Mouse (Mus musculus) gastrocnemius, adult 18-20 months (tissue): Measurements from ENCODE around the gene Tnk2. TPM values are rescaled to one million over a fixed set of nuclear protein-coding genes. Genes with fewer than 3 reads are reported as not detected.

ENCODE experiments used
- DNase-seq: peaks from one replicate; pipeline ENCODE4 v3.0.0; 2021; ENCODE audit warnings: low spot score
- total RNA-seq, 2 experiments: library from RNA; stranded (reverse); gene quantifications; 2 replicates each; pipeline ENCODE4 v1.2.3; 2021

The Tnk2 gene
- total RNA-seq, 2 experiments from 2014 or later, result 44.9 to 46.5 TPM

GRCm38 (mm10) chr16:32658743-32659171 lies 15.1 kb downstream of the Tnk2 start:
- DNase-seq, result no peak

GRCm38 (mm10) chr16:32659385-32659784 lies 15.7 kb downstream of the Tnk2 start:
- DNase-seq, result peak; percentile 87

DNA sequence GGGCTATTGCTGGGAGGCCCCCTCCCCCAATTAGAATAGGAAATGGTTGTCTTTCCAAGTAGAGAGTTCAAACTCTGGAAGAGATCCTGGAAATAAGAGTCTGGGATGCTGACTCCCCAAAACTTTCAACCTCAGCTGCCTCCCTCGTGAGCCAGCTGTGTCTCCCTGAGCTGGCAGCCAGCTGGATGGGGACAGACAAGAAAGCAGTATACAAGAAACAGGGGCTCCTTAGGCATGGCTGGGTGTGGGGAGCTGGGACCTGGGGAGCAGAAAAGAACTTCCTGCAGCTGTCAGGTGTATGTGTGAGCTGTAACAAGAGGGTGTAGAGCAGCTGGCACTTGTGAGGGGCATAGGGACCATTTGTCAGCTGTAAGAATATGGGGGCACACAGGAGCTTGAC lies 16.4 kb downstream of the Tnk2 start:
- DNase-seq, result no peak

DNA sequence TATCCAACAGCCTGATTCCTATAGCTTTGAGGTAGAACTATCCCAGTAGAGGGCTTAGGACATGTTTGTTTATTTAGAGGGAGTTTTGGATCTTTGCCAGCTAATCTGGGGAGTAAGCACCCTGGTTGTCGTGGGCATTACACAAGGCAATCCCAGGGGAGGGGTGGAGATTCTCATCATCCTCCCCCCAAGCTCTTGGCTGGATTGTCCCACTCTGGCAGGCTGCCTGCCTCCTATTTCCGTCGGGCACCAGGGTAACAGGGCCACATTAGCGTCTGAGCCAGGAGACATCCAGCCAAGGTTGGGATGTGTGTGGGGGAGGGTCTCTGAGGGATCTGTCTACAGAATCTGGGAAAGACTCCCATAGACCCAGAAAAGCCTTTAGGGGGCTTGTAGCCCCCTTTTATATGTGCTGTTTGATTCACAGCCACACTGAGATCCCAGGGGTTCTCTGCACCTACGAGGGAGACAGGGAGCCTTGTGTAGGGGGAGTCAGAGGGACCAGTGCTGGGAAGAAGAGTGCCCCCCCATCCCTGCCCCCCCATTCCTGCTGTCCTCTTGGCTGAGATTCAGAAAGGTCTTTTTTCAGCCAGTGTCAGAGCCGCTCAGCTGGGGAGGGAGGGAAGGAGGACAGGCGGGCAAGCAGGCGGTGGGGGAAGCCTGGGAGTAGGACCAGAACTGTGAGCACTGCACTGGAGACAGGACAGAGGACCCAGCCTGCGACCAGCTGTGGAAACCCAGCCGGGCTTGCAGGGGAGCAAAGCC lies 17.1 kb downstream of the Tnk2 start:
- DNase-seq, result peak; percentile 85

DNA sequence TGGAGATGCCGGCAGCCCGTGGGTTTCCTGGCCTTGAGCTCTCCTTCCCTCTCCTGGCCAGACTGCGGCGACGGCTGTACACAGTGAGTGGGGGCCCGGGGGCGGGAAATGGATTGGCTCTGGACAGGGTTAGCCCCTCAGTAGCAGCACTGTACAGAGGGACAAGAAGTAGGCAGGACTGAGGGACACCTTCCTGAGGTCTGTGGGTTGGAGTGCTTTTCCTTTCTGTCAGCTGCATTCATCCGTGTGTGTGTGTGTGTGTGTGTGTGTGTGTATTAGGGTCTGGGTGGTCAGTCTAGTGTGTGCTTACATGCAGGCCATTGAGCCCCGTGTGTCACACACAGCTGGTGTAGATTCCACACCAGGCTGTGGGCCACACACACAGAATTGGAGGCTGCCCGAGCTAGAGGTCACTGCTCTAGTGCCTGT lies 17.8 kb downstream of the Tnk2 start:
- DNase-seq, result no peak

DNA sequence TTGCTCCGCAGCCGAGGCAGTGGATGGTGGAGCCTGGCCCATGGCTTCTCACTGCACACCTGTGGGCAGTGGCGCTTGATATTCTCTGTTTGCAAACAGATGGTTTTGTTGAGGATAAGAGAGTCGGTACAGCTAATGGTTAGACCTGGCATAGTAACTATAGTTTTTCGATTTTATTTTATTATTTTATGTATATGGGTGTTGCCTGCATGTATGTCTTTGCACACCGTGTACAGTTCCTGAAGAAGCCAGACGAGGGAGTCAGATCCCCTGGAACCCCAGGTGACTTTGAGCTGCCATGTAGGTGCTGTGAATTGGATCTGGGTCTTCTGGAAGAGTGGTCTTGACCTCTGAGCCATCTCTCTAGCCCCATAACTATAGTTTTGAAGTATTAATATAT lies 18.7 kb downstream of the Tnk2 start:
- DNase-seq, result no peak

DNA sequence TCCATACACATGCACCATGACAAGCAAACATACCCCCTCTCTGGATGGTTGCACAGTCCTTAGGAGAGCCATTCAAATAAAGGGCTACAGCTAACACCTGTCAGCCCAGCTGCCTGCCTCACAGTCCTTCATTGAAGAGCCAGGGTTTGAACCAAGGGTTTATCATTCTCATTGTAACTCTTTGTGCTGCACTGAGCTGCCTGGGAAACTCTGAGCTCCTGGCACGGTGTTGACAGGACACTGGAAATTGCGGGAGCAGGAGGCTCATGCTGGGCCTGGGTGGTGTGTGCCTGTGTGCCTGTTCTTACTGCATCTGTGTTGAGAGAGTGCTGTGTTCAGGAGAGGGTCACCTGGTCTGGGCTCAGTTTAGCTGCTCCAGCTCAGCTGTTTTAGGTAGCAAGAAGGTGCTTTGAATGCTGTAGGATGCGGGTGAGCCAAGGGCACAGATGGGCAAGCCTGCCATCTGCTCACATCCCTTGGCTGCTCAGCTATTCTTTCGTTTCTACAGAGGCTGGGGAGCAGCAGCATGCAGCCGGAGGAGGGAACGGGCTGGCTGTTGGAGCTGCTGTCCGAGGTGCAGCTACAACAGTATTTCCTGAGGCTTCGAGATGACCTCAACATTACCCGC lies 19.7 kb downstream of the Tnk2 start:
- DNase-seq, result no peak

DNA sequence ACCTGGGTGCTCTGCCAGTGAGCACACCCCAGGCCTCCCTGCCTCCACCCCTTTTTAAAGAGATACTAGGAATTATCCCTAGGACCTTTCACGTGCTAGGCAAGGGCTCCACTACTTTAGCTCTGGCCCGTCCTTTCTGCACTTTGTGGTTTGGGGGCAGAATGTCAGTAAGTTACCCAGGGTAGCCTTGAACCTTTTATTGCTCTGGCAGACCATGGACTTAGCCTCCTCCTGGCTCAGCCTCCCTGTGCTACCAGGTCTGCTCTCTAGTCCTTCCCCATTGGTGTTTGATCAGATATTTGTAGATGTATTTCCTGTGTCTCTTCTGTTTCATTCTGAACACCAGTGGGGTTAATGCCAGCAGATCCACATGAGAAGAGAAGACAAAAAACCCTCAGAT lies 20.5 kb downstream of the Tnk2 start:
- no peak for DNase-seq

- no peak for DNase-seq
These were observed 22.4 kb downstream of the Tnk2 start for GRCm38 (mm10) chr16:32665851-32666665.

- DNase-seq, result no peak
These were observed 23.2 kb downstream of the Tnk2 start for GRCm38 (mm10) chr16:32666671-32667551.

GRCm38 (mm10) chr16:32667552-32667872 lies 23.8 kb downstream of the Tnk2 start:
- DNase-seq, result peak; percentile 61

- DNase-seq, result no peak
These were observed 24.4 kb downstream of the Tnk2 start for GRCm38 (mm10) chr16:32668030-32668429.

DNA sequence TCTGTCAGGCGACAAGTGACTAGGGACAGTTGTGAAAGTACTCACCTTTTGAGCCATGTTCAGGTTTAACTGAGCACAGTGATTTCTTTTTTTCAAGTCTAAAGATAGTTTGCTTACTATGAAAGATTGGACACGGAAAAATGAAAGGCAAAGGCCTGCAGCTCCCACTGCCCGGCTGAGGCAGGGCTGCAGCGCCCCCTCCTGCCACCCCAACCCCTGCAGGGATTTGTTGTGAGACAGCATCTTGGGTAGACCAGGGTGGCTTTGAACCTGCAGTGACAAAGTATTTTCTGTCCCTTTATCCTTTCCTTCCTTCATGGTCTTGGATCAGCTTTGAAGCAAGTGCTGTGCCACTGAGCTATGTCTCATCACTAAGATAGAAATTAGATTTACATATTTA lies 24.8 kb downstream of the Tnk2 start:
- no peak for DNase-seq

- DNase-seq, result no peak
These were observed 25.6 kb downstream of the Tnk2 start for GRCm38 (mm10) chr16:32669243-32669642.

DNA sequence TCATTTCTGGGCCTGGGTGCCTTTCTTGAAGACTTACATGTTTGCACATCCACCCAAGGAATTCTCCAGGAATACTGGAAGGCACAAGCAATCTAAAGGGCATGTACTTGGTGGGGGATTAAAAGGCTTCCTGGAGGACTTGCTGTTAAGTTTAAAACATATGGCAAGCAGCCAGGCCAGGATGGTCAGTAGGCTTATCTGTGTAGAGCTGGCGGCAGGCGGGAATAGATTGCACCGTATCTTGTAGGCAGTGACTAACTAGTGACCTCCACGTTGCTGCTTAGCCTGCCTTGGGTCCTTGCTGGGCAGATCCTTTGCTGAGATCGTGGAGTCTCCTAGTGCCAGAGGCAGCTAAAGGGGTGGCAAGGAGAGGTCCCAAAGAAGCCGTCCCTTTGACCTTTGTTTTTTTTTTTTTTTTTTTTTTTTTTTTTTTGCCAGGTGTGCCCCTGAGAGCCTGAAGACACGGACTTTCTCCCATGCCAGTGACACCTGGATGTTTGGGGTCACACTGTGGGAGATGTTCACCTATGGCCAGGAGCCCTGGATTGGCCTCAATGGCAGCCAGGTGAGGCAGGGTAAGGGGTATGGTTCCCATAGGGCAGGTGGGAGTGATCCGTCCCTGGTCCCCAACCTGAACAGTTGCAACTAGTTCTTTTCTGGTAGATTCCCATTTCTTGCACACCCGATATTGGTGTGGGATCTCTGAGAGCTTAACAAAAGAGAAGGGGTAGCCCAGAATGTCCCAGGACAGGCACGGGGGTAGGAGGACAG lies 26.9 kb downstream of the Tnk2 start:
- DNase-seq, result no peak

DNA sequence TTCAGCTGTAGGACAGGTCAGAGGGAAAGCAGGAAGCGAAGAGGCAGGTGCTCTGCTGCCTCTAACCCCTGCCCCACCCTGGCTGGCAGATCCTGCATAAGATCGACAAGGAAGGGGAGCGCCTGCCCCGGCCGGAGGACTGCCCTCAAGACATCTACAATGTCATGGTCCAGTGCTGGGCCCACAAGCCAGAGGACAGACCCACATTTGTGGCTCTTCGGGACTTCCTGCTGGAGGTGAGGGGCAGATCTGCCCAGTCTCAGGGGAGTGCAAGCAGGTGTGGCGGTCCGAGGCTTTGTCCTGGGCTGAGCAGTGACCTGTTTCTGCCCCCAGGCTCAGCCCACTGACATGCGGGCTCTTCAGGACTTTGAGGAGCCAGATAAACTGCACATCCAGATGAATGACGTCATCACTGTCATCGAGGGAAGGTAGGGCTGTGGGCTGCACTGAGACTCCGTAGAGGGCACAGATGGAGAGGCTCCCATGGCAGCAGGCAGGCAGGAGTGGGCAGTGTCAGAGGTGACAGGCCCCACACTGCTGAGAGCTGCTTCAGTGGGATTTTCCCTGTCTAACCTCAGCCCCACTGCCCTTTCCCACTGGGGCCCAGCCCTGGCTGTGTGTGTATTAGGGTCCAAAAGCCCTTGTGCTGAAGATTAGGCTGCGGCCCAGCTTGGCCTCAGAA lies 27.7 kb downstream of the Tnk2 start:
- no peak for DNase-seq

DNA sequence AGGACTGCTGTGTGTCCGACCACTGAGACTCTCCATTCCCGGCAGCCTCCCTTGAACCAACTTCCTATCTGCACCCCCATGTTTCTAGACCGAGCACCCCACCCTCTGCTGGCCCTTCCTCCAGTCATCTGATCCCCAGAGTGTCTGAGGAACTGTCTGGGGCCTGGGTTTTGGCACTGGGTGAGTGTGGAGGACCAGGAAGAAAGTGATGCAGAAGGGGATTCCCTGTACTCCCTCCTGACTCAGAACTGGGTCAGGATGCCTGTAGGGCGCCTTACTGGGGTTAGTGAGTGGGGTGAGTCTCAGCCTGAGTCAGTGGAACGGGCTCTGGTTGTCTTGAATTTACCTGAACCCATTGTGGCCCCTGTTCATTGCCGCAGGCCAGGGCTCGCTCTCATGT lies 28.6 kb downstream of the Tnk2 start:
- no peak for DNase-seq

GRCm38 (mm10) chr16:32672861-32673560 lies 29.3 kb downstream of the Tnk2 start:
- peak; percentile 49 for DNase-seq

DNA sequence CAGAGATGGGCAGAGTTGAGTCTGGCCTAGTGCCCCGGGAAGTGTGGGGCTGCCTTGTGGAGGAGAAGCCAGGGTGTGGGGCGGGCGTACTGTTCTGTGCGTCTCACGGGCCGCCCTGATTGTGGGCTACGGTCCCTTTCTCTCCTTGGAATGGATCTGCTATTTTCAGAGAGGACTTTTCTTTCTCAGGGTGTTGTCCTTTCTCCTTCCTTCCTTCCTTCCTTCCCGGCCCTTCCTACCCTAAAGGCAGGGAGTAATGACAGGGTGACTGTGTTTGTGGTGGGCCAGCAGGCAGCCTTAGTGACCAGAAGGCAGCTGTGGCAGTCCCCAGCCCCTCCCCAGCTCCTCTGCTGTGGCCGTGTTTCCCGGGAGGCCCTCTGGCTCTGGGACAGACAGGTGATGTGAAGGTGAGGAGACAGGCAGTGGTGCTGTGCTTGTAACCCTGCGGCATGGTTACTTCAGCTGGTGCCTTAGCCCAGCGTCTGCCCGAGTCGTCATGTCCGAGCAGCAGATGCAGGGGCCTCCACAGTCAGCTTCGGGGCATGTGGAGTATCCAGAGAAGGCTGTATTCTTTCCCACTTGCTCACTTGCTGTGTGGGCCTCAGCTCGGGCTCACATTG lies 30.6 kb downstream of the Tnk2 start:
- DNase-seq, result no peak
